Mouse (Mus musculus) spleen, adult 2 months (tissue): ENCODE data around the gene Hacd3. TPM values are rescaled to one million over a fixed set of nuclear protein-coding genes. Genes with fewer than 3 reads are reported as not detected.
A peak's percentile ranks its signal among the peaks of the same experiment; 100 is the strongest.
"Not testable (repeated sequence)": the region's sequence is repeated elsewhere in the genome, so short reads cannot be mapped to it uniquely, and the experiment has no call there.

ENCODE experiments used
- DNase-seq, 2 experiments: peaks; one replicate each; pipeline versions ENCODE4 v3.0.0 to v3.0.0-alpha.2; 2012 to 2021; ENCODE audit warnings: low spot score in 2 of 2, low read depth in 1 of 2
- H3K27ac ChIP-seq: fragments of 200-500 bp; 2 replicates; pipeline ENCODE4 v1.5.1; 2012; ENCODE audit warnings: low read length, inconsistent platforms; ENCODE audit not compliant: insufficient read depth
- H3K27me3 ChIP-seq: fragments of 200-500 bp; 2 replicates; pipeline ENCODE4 v1.6.1; 2012; ENCODE audit warnings: mild to moderate bottlenecking, moderate library complexity, low read length, inconsistent platforms; ENCODE audit not compliant: control insufficient read depth, insufficient read depth
- H3K36me3 ChIP-seq: fragments of 200-500 bp; 2 replicates; pipeline ENCODE4 v1.6.1; 2012; ENCODE audit warnings: mild to moderate bottlenecking, low read length, inconsistent platforms; ENCODE audit not compliant: control insufficient read depth, insufficient read depth
- H3K4me1 ChIP-seq: fragments of 200-500 bp; 2 replicates; pipeline ENCODE4 v1.6.1; 2011; ENCODE audit warnings: inconsistent platforms; ENCODE audit not compliant: control insufficient read depth, insufficient read depth, insufficient read length
- H3K4me3 ChIP-seq: fragments of 200-500 bp; 2 replicates; pipeline ENCODE4 v1.5.1; 2011; ENCODE audit warnings: mild to moderate bottlenecking, inconsistent platforms; ENCODE audit not compliant: insufficient read depth, insufficient read length; ENCODE audit errors: extremely low read depth
- CTCF ChIP-seq: fragments of 200-500 bp; IDR thresholded peaks from 2 replicates; pipeline ENCODE4 v1.5.1; 2011; ENCODE audit warnings: mild to moderate bottlenecking, inconsistent platforms; ENCODE audit not compliant: insufficient read depth, insufficient read length, insufficient replicate concordance; ENCODE audit errors: extremely low read depth
- POLR2A ChIP-seq: fragments of 200-500 bp; IDR thresholded peaks from 2 replicates; pipeline ENCODE4 v1.6.1; 2011; ENCODE audit warnings: low read depth, low read length, inconsistent platforms
- WGBS: fragments of 180-500 bp; shearing (Covaris S2); methylation state at CpG from one replicate; pipeline ENCODE4 v1.1.7; 2018; 5-methylcytosine and 5-hydroxymethylcytosine counted together
- polyA plus RNA-seq: library from polyadenylated mRNA; depleted of rRNA; stranded (reverse); fragments of >200 nt; gene quantifications from 2 replicates; pipeline ENCODE4 v1.2.3, GENCODE M21; 2012

Hacd3 gene
- polyA plus RNA-seq, 1 experiment = 12.4 TPM

- Histone ChIP-seq H3K27ac (no peak overlapping the region), H3K27me3 (no peaks in the 10 kb centered on the region), H3K36me3 (peaks cover 29% of the 10 kb centered on the region), H3K4me1 (peaks cover 4% of the 10 kb centered on the region; the same call in 1 of the 2 replicates), H3K4me3 (no peak overlapping the region)
- WGBS = 89% methylated on average over 8 of the region's 8 CpGs
- no peak for DNase-seq
- TF ChIP-seq POLR2A (no peak), CTCF (no peak)
These were observed 15.4 kb upstream of the Hacd3 start for GRCm38 (mm10) chr9:65036861-65037260.

- H3K36me3 ChIP-seq = peaks cover 27% of the 10 kb centered on the region
- no peak for DNase-seq
- peaks cover 4% of the 10 kb centered on the region; the same call in 1 of the 2 replicates for H3K4me1 ChIP-seq
- H3K27me3 ChIP-seq = no peaks in the 10 kb centered on the region
- 97% methylated on average over 1 of the region's 1 CpGs for WGBS
- TF ChIP-seq POLR2A = no peak
- TF ChIP-seq CTCF = no peak
- no peak overlapping the region for H3K4me3 ChIP-seq
- no peak overlapping the region for H3K27ac ChIP-seq
These were observed 15.0 kb upstream of the Hacd3 start for GRCm38 (mm10) chr9:65036456-65036855.

GRCm38 (mm10) chr9:65032269-65033108, 11.0 kb upstream of the Hacd3 start, which contains the start of gene Dpp8:
Gene Dpp8 (plus strand): TSS chr9:65032414.
- Histone ChIP-seq H3K27me3 (no peaks in the 10 kb centered on the region), H3K36me3 (peaks cover 3% of the 10 kb centered on the region), H3K4me3 (peak within 1 kb of the TSS; percentile 96), H3K27ac (peak within 1 kb of the TSS; percentile 96), H3K4me1 (peaks cover 4% of the 10 kb centered on the region; the same call in 1 of the 2 replicates)
- TF ChIP-seq CTCF = peak; percentile 97
- peak; percentile 37; the same call in 1 of the 2 replicates for TF ChIP-seq POLR2A
- under 1% methylated on average over 85 of the region's 85 CpGs for WGBS
- peak; percentile 84 to 93 for DNase-seq

DNA sequence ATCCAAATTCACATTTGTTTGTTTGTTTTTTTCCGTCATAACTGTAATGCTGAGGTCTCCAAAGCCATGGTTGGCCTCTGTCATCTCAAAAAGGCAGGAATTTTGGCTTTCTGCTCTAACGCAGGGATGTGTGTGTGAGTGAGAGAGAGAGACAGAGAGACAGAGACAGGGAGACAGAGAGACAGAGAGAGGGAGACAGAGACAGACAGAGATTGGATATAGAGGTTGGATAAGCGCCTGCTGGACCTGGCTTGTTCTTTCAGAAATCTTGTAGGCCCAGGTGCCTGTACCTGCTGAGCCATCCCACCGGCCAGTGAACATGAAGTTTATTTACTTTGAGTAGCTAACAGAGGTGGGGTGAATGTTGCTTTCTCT, 10.4 kb upstream of the Hacd3 start:
- Histone ChIP-seq H3K4me3 (peak overlapping the region; percentile 10; the same call in 1 of the 2 replicates), H3K27ac (peak overlapping the region; percentile 37), H3K4me1 (peaks cover 4% of the 10 kb centered on the region; the same call in 1 of the 2 replicates), H3K36me3 (peaks cover under 1% of the 10 kb centered on the region), H3K27me3 (no peaks in the 10 kb centered on the region)
- no peak for TF ChIP-seq CTCF
- no peak for TF ChIP-seq POLR2A
- no peak for DNase-seq
- WGBS = 25% methylated on average over 4 of the region's 4 CpGs

GRCm38 (mm10) chr9:65031355-65031754, 9.9 kb upstream of the Hacd3 start:
- not testable (repeated sequence) for H3K4me1 ChIP-seq, H3K27ac ChIP-seq, H3K27me3 ChIP-seq, H3K4me3 ChIP-seq, DNase-seq, H3K36me3 ChIP-seq
- WGBS = 27% methylated on average over 5 of the region's 5 CpGs

GRCm38 (mm10) chr9:65028313-65028712, 6.8 kb upstream of the Hacd3 start:
- peaks cover 4% of the 10 kb centered on the region; the same call in 1 of the 2 replicates for H3K4me1 ChIP-seq
- H3K27ac ChIP-seq = no peak overlapping the region
- no peaks in the 10 kb centered on the region for H3K27me3 ChIP-seq
- DNase-seq = no peak
- H3K4me3 ChIP-seq = no peak overlapping the region
- WGBS = 93% methylated on average over 5 of the region's 5 CpGs
- no peak for TF ChIP-seq CTCF
- no peak for TF ChIP-seq POLR2A
- no peaks in the 10 kb centered on the region for H3K36me3 ChIP-seq

DNA sequence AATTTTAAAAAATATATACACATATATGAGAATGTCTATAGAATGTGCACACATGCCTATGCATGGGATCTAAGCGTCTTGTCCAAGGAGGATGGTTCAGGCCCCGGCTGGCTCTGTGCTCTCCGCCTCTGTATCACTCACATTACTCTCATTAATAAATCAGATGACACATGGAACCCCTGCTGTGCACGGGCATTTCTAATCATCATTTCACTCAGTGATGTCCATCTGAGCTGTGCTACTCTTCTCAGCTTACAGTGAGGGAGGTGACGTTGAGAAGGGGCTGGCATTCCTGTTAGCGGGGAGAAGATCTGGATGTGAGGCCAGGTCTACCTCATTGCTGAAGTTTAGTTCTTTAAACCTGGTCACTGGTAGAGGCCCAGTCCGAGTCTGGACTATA, 5.7 kb upstream of the Hacd3 start:
- no peak for DNase-seq
- WGBS = 92% methylated on average over 7 of the region's 7 CpGs
- Histone ChIP-seq H3K36me3 (no peaks in the 10 kb centered on the region), H3K27ac (no peak overlapping the region), H3K27me3 (no peaks in the 10 kb centered on the region), H3K4me1 (peaks cover 2% of the 10 kb centered on the region; the same call in 1 of the 2 replicates), H3K4me3 (no peak overlapping the region)
- TF ChIP-seq CTCF = no peak
